Mouse (Mus musculus): ENCODE measurements around the gene Pign. TPM values are rescaled to one million over a fixed set of nuclear protein-coding genes. Genes with fewer than 3 reads are reported as not detected.

Gene Pign
- total RNA-seq, 2 experiments from 2014 or later, result 33.1 to 34.3 TPM

DNA sequence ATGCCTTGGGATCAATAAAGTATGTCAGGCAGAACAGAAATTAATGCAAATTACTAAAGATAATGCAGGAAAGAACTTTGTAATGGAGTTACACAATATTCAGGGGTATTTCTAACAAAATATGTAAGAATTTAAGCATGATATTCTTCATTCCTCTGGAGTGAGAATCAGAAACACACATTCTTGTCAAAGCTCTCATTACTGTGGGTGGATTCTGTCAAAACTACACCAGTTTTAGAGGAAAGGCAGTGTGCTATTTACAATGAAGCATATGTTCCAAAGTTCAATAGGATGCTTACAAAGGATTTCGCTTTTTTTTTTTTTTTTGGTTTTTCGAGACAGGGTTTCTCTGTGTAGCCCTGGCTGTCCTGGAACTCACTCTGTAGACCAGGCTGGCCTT is 82.6 kb downstream of the Pign start:
- ATAC-seq (replicated peaks; ENCODE audit: low FRiP score, low TSS enrichment, poor library complexity, severe bottlenecking), result no peak

DNA sequence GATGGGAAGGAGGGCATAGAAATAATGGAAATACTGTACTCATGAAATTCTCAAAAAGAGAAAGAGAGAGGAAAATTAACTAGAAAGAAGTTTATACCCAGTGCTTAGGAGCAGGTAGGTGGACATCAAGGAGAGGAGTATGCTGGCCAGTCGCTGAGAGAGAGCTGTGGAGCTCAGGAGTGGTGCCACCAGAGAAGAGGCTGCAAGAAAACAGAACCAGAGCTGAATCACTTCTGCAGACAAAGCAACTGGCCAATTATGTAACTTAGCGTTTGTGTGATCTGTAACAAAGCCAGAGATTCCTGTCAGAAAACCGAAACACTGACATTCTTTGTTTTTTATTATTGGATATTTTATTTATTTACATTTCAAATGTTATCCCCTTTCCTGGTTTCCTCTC is 97.4 kb downstream of the Pign start:
- no peak for ATAC-seq (replicated peaks; ENCODE audit: low FRiP score, low TSS enrichment, poor library complexity, severe bottlenecking)

DNA sequence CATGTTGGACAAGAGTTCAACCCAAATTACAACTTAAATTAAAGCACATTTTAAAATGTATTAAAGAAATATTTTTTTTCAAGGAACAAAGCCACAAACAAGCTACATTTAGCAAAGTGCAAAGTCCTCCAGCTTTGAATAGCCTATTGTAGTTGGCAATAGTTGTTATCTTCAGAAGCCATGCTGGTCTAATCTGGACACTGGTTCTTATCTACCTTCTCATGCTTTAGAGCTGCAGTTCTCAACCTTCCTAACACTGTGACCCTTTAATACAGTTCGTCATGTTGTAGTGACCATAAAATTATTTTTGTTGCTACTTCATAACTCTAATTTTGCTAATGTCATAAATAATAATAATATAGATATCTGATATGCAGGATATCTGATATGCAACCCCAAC is 99.2 kb downstream of the Pign start:
- peak; percentile 83 for ATAC-seq (replicated peaks; ENCODE audit: low FRiP score, low TSS enrichment, poor library complexity, severe bottlenecking)

DNA sequence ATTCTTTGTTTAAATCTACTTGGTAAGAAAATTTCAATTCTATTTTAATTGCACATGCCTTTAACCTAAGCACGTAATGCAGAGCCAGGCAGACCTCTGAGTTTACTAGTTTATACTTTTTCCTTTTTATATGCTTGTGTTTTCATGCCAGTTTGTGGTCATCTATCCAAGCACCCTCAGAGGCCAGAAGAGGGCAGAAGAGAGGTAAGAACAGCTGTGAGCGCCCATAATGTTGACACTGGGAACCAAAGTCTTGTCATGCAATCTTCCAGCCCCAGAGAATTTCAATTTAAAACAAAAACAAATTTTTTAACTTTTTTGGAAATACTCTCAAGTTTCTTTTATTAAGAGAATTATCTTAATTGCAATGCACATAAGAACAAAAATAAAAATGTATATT is 99.7 kb downstream of the Pign start:
- ATAC-seq (replicated peaks; ENCODE audit: low FRiP score, low TSS enrichment, poor library complexity, severe bottlenecking), result peak; percentile 71; the same call in 1 of the 2 replicates

DNA sequence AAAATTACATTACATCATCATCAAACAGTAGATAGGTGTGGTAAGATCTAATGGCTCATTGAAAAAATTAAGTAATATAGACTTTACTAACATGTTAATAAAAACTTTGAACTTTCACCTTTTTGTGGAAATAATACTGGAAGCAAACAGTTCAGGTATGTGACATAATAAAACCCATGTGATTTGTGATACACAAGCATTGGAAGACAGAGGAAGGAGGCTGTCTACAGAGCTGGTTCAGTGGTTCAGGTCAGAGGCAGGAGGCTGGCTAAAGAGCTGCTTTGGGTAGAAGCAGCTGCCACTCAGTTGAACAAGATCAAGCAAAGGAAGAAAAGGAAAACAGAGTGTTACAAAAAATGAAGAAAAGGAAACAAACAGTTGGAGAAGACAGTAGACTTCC is 107.4 kb downstream of the Pign start:
- ATAC-seq (replicated peaks; ENCODE audit: low FRiP score, low TSS enrichment, poor library complexity, severe bottlenecking), result no peak

DNA sequence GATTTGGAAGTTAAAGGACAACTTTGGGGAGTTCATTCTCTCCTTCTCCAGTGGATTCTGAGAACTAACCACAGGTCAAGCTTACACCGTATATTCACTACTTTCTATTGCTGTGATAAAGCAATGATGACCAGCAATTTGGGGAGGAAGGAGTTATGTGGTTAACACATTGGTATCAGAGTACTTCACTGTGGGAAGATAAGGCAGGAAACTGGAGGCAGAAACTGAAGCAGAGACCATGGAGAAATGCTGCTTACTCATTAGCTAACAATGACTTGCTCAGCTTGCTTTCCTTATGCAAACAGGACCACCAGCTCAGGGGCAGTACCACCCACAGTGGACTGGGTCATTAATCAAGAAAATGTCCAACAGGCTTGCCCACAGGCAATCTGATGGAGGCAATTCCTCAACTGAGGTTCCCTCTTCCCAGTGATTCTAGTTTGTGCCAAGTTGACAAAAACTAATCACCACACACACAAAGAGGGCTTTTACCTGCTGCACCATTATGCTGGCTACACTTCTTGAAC is 108.2 kb downstream of the Pign start:
- ATAC-seq (replicated peaks; ENCODE audit: low FRiP score, low TSS enrichment, poor library complexity, severe bottlenecking), result no peak

DNA sequence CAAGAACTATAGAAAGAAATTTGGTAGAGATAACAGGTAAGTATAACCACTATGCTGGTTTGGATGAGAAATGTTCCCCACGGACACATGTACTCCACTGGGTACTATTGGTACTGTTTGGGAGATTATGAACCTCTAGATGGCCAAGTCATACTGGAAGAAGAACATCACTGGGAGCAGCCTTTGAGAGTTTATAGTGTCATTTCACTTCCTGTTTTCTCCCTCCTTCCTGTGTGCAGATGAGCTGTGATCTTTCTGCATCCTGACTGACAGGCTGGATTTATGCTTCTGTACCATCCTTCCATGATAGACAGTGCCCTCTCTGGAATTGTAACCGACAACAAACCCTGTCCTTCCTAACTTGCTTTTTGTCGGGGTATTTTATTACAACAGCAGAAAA is 110.3 kb downstream of the Pign start:
- no peak for ATAC-seq (replicated peaks; ENCODE audit: low FRiP score, low TSS enrichment, poor library complexity, severe bottlenecking)

DNA sequence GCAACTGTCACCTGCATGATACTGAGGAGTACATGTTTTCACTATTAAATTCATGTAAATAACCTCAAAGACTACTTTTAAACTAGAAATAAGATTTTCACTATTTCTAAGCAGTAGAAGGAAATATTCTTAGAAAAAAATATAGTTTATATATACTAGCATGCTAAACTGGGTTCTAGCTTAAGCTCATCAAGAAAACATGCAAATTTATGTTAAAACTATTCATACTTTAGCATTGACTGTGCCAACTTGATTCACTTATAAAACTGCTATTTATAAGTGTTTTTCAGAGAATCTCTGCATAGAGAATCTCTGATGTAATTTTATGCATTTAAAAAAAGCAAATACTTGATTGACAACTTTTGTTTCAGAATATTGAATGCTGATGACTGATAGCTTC is 113.3 kb downstream of the Pign start:
- no peak for ATAC-seq (replicated peaks; ENCODE audit: low FRiP score, low TSS enrichment, poor library complexity, severe bottlenecking)

DNA sequence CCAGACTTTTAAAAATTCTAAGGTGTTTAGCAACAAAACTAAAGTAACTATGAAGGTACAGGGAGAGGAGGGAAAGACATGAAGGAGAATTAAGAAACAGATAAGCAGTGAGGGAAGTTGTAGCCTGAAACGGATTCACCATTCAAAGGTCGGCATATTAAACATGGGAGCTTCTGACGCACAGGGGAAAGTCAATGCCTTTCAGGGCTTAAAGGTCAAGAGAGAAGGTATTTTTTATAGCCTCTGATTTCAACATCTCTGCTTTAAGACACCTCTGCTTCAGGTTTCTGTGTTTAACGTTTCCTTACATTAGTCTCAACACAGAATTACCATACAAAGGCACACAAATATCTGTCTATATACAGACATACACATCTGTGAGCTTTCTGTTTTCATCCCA is 113.8 kb downstream of the Pign start:
- ATAC-seq (replicated peaks; ENCODE audit: low FRiP score, low TSS enrichment, poor library complexity, severe bottlenecking), result no peak

DNA sequence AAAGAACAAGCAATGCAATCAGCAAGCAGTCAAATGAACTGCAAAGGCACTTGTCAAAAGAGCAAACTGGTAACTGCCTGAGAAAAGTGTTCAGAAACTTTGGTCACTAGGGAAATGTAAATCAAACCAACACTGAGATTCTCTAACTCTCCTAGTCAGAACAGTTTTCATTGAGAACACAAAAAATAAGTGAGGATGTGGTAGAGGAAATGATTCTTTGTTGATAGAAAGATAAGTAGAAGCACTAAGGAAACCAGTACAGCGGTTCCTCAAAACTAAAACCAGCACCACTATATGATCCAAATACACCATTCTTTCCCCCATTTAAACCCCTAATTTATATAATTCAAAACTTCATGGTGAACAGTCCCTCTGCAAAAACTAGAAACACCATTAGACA is 120.4 kb downstream of the Pign start:
- no peak for ATAC-seq (replicated peaks; ENCODE audit: low FRiP score, low TSS enrichment, poor library complexity, severe bottlenecking)

DNA sequence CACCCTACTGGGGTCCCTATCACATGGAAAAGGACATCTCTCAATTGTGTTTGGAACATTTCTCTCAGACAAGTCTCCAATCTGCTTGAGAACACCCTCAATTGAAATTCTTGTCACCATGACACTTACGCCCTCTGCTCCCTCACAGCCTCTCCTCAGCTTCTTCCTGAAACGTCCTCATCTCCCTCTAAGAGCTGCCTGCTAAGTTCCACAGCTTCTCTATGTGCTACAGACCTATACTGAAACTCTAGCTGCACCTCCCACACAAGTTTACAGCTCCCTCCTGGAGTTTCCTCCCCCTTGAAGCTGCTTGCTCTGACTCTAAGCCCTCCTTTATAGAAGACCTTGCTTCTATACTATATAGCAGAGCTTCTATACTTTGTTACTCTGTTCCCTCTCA is 139.7 kb downstream of the Pign start:
- ATAC-seq (replicated peaks; ENCODE audit: low FRiP score, low TSS enrichment, poor library complexity, severe bottlenecking), result no peak

DNA sequence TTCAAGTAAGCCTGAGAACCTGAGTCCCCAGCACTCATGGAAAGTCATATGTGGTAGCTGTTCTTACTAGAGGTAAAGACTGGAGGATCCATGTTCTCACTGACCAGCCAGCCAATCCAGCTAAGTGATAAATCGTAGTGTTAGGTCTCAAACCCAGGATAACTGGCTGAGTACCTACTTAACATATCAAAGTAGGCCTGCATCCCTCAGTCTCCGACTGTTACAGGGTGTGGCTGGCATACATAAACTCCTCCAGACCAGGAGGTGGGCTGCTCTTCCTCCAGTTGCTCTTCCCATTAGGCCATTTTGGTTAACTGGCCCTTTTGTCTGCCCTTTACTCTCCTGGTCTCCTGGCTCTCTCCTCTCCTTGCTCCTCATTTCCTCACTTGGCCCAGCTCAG is 141.2 kb downstream of the Pign start:
- no peak for ATAC-seq (replicated peaks; ENCODE audit: low FRiP score, low TSS enrichment, poor library complexity, severe bottlenecking)

DNA sequence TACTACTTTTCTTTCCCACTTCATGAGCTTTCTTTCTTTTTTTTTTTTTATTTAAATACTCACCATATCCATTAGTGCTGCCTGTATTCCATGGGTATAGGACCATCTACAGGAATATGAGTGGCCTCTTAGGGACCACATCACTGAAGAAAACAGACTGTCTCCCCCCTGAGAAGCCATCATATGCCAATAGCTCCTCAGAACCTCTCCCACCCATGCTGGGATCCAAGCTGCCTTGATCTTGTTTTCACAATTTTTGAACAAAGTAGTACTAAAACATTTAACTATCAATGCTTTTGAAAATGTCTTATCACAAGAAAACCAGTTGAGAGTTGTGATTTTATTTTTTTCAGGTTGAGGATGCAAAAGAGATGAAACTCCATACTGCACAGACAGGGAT is 145.4 kb downstream of the Pign start:
- no peak for ATAC-seq (replicated peaks; ENCODE audit: low FRiP score, low TSS enrichment, poor library complexity, severe bottlenecking)

DNA sequence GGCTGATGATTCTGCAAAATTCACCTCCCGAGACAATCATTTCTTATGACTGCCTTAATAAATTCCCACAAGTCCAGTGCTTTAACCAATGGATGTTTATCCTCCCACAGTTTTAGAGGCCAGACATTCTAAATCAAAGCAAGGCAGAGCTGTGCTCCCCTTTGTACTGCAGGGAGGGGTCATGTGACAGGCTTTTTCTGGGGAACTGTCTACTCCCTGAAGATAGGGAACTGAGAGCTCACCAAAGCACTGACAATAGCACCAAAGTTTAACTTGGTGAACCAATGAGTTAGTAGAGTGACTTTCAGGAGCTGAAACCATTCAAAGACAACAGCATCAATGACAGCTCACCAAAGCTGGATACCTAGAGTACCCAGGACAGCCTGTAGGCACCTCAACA is 156.4 kb downstream of the Pign start:
- no peak for ATAC-seq (replicated peaks; ENCODE audit: low FRiP score, low TSS enrichment, poor library complexity, severe bottlenecking)

DNA sequence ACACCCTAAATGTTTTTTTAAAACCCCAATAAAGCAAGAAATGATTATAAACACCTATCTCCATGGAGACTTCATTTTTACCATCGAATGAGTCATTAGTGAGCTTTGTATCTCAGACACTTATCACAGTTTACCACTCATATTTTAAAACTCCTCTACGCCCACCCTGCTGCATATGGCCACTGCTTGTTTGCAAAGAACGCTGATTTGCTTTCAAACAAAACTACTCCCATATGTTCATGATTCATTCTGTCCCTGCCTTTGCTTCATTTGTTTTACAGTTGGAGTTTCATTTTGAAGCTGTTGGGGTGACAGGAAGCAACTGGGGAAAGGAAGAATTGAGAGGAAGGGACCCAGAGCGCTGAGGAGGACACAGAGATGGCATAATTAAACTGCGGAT is 170.9 kb downstream of the Pign start:
- no peak for ATAC-seq (replicated peaks; ENCODE audit: low FRiP score, low TSS enrichment, poor library complexity, severe bottlenecking)

DNA sequence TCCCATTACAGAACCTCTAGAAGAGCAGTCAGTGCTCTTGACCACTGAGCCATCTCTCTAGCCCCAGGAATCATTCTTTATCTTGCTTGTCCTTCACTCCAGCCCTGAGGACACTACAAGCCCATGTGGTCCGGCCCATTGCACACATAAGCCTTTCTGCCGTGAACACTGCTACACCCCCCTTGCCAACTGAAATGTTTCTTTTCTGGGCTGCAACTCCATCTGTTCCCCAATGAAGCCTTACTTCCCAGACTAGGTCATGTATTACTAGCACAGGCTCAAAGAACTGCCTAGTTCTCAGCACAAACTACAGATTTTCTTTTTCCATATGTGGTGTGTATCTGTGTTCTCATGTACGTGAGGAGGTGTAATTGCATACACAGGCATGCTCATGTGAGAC is 174.0 kb downstream of the Pign start:
- ATAC-seq (replicated peaks; ENCODE audit: low FRiP score, low TSS enrichment, poor library complexity, severe bottlenecking), result no peak

DNA sequence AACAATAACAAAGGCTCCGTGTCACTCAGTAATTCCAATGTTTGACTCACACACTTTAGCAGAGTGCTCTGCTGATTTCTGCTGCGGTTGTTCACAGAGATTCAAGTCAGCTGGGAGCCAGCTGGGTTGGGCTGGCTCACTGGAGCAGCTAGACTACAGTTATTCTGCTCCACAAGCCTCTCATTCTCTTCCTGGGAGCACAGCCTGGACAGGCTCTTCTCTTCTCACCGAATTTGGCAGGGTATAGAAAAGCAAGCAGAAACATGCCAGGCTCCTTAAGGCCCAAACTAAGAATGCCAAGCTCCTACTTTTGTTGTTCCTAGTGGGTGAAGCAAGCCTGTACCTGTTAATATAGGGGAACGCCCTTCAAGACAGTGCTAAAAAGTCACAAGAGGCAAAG is 176.4 kb downstream of the Pign start:
- ATAC-seq (replicated peaks; ENCODE audit: low FRiP score, low TSS enrichment, poor library complexity, severe bottlenecking), result no peak

Other genes starting within 250 kb of the Pign start
- gene Relch, start 184 bp upstream of the Pign start, total RNA-seq (2014; fragmentation: Nextera tagmentation), result 36.8 and 43.3 TPM in 2 replicates
- gene Relch, start 184 bp upstream of the Pign start, total RNA-seq (2017), result 32.1 and 35.2 TPM in 2 replicates
- 0.30 TPM in 1 of 2 replicates, not detected in the other for gene Tnfrsf11a, start 117.0 kb upstream of the Pign start, total RNA-seq (2014; fragmentation: Nextera tagmentation)
- 0.11 TPM in 1 of 2 replicates, not detected in the other for gene Tnfrsf11a, start 117.0 kb upstream of the Pign start, total RNA-seq (2017)